Mouse (Mus musculus) midbrain, postnatal 0 days (tissue): ENCODE data around the gene Spats1. TPM values are rescaled to one million over a fixed set of nuclear protein-coding genes. Genes with fewer than 3 reads are reported as not detected.
A peak's percentile ranks its signal among the peaks of the same experiment; 100 is the strongest.

Source experiments
- ATAC-seq: fragments of 200-750 bp; cut with Nextera tagmentation; 2 replicates; pipeline ENCODE4 v1.8.0; 2017; ENCODE audit warnings: moderate number of reproducible peaks, mild to moderate bottlenecking, moderate TSS enrichment, moderate library complexity; ENCODE audit not compliant: low FRiP score
- DNase-seq: peaks from one replicate; pipeline ENCODE4 v3.0.0-alpha.2; 2015; ENCODE audit warnings: low spot score
- H3K27ac ChIP-seq: fragments of 300-500 bp; sonication (generic); 2 replicates; pipeline ENCODE4 v1.5.1; 2014; ENCODE audit warnings: low read depth, mild to moderate bottlenecking, low read length, mixed read lengths
- H3K27me3 ChIP-seq: fragments of 300-500 bp; sonication (generic); 2 replicates; pipeline ENCODE4 v1.6.1; 2014; ENCODE audit warnings: low read length, control low read depth, mixed read lengths; ENCODE audit not compliant: insufficient read depth
- H3K36me3 ChIP-seq: fragments of 300-500 bp; sonication (generic); 2 replicates; pipeline ENCODE4 v1.6.1; 2014; ENCODE audit warnings: low read length, control low read depth, mixed read lengths; ENCODE audit not compliant: insufficient read depth
- H3K4me1 ChIP-seq: fragments of 300-500 bp; sonication (generic); 2 replicates; pipeline ENCODE4 v1.6.1; 2014; ENCODE audit warnings: mild to moderate bottlenecking, control low read depth, antibody characterized with exemption, low read length, mixed read lengths; ENCODE audit not compliant: insufficient read depth
- H3K4me2 ChIP-seq: fragments of 300-500 bp; sonication (generic); 2 replicates; pipeline ENCODE4 v1.6.1; 2014; ENCODE audit warnings: low read depth, mild to moderate bottlenecking, low read length, mixed read lengths; ENCODE audit not compliant: poor library complexity, severe bottlenecking
- H3K4me3 ChIP-seq: fragments of 300-500 bp; sonication (generic); 2 replicates; pipeline ENCODE4 v1.5.1; 2014; ENCODE audit warnings: low read depth, mild to moderate bottlenecking, low read length, moderate library complexity
- H3K9ac ChIP-seq: fragments of 300-500 bp; sonication (generic); replicated peaks from 2 replicates; pipeline ENCODE4 v1.6.1; 2014; ENCODE audit warnings: mild to moderate bottlenecking, low read length, moderate library complexity, mixed read lengths; ENCODE audit not compliant: poor library complexity, severe bottlenecking
- H3K9me3 ChIP-seq: fragments of 300-500 bp; sonication (generic); 2 replicates; pipeline ENCODE4 v1.6.1; 2016; ENCODE audit warnings: low read length, control low read depth
- CTCF ChIP-seq: IDR thresholded peaks from 2 replicates; pipeline ENCODE4 v1.5.1; 2016; ENCODE audit warnings: antibody characterized with exemption, mild to moderate bottlenecking
- WGBS: fragments of 180-500 bp; shearing (Covaris S2); extraction: QIAGEN DNeasy Blood & Tissue Kit; methylation state at CpG from one replicate; pipeline ENCODE4 v1.1.7; 2014; 5-methylcytosine and 5-hydroxymethylcytosine counted together
- polyA plus RNA-seq: library from polyadenylated mRNA; unstranded; fragments of >200 nt; fragmentation: Nextera tagmentation; extraction: Ambion mirVana; gene quantifications from 2 replicates; pipeline ENCODE4 v1.2.1, GENCODE M21; 2015
- total RNA-seq: library from RNA; depleted of rRNA; stranded (reverse); fragments of >200 nt; gene quantifications from 2 replicates; pipeline ENCODE4 v1.2.3, GENCODE M21; 2014

The Spats1 gene
- total and polyA plus RNA-seq, 2 experiments from 2014 or later, result 2.3 to 3.4 TPM

- no peak for TF ChIP-seq CTCF
- Histone ChIP-seq H3K4me1 (no peaks in the 10 kb centered on the region), H3K4me3 (no peak overlapping the region), H3K36me3 (no peaks in the 10 kb centered on the region), H3K27me3 (no peaks in the 10 kb centered on the region), H3K4me2 (no peak overlapping the region), H3K27ac (no peak overlapping the region), H3K9ac (no peak overlapping the region), H3K9me3 (no peaks in the 10 kb centered on the region)
- WGBS, result 85% methylated on average over 7 of the region's 7 CpGs
- ATAC-seq (no peak), DNase-seq (no peak)
Observed at GRCm38 (mm10) chr17:45470726-45471125, 4.5 kb downstream of the Spats1 start.

- no peaks in the 10 kb centered on the region for H3K4me1 ChIP-seq
- no peaks in the 10 kb centered on the region for H3K27me3 ChIP-seq
- H3K27ac ChIP-seq, result no peak overlapping the region
- H3K4me3 ChIP-seq, result no peak overlapping the region
- H3K36me3 ChIP-seq, result no peaks in the 10 kb centered on the region
- H3K9ac ChIP-seq, result no peak overlapping the region
- WGBS, result 86% methylated on average over 5 of the region's 5 CpGs
- no peak overlapping the region for H3K4me2 ChIP-seq
- peak; percentile 16; the same call in 1 of the 2 replicates for TF ChIP-seq CTCF
- no peaks in the 10 kb centered on the region for H3K9me3 ChIP-seq
- DNase-seq, result no peak
- no peak for ATAC-seq
Observed at GRCm38 (mm10) chr17:45468302-45468701, 6.9 kb downstream of the Spats1 start.

- ATAC-seq, result no peak
- Histone ChIP-seq H3K4me3 (no peak overlapping the region), H3K4me1 (no peaks in the 10 kb centered on the region), H3K27me3 (no peaks in the 10 kb centered on the region), H3K4me2 (no peak overlapping the region), H3K27ac (no peak overlapping the region), H3K9me3 (no peaks in the 10 kb centered on the region), H3K36me3 (no peaks in the 10 kb centered on the region), H3K9ac (no peak overlapping the region)
- no peak for DNase-seq
- peak; percentile 20; the same call in 1 of the 2 replicates for TF ChIP-seq CTCF
- 63% methylated on average over 2 of the region's 2 CpGs for WGBS
Observed at GRCm38 (mm10) chr17:45466701-45467100, 8.5 kb downstream of the Spats1 start.

- no peaks in the 10 kb centered on the region for H3K4me1 ChIP-seq
- DNase-seq (no peak), ATAC-seq (no peak)
- no peak overlapping the region for H3K4me3 ChIP-seq
- H3K36me3 ChIP-seq, result no peaks in the 10 kb centered on the region
- H3K27ac ChIP-seq, result no peak overlapping the region
- no peak overlapping the region for H3K4me2 ChIP-seq
- H3K9me3 ChIP-seq, result no peaks in the 10 kb centered on the region
- no peak for TF ChIP-seq CTCF
- WGBS, result 89% methylated on average over 9 of the region's 9 CpGs
- H3K27me3 ChIP-seq, result no peaks in the 10 kb centered on the region
- H3K9ac ChIP-seq, result no peak overlapping the region
Observed at GRCm38 (mm10) chr17:45464255-45464654, 11.0 kb downstream of the Spats1 start.

GRCm38 (mm10) chr17:45462506-45462905, 12.7 kb downstream of the Spats1 start:
- WGBS, result 93% methylated on average over 4 of the region's 4 CpGs
- ATAC-seq, result no peak
- Histone ChIP-seq H3K9ac (no peak overlapping the region), H3K4me3 (no peak overlapping the region), H3K27ac (no peak overlapping the region), H3K4me2 (no peak overlapping the region), H3K9me3 (no peaks in the 10 kb centered on the region), H3K4me1 (no peaks in the 10 kb centered on the region), H3K27me3 (no peaks in the 10 kb centered on the region), H3K36me3 (no peaks in the 10 kb centered on the region)
- DNase-seq, result no peak
- no peak; the same call in 1 of the 2 replicates for TF ChIP-seq CTCF

GRCm38 (mm10) chr17:45459062-45459461, 16.2 kb downstream of the Spats1 start:
- ATAC-seq (no peak), DNase-seq (no peak)
- Histone ChIP-seq H3K9ac (no peak overlapping the region), H3K4me3 (no peak overlapping the region), H3K36me3 (no peaks in the 10 kb centered on the region), H3K9me3 (no peaks in the 10 kb centered on the region), H3K27me3 (no peaks in the 10 kb centered on the region), H3K4me2 (no peak overlapping the region), H3K27ac (no peak overlapping the region), H3K4me1 (no peaks in the 10 kb centered on the region)
- no peak for TF ChIP-seq CTCF
- WGBS, result 89% methylated on average over 8 of the region's 8 CpGs
